Mouse (Mus musculus) neural tube, embryonic 11.5 days (tissue): ENCODE data around the gene Cyp19a1. TPM values are rescaled to one million over a fixed set of nuclear protein-coding genes. Genes with fewer than 3 reads are reported as not detected.
A peak's percentile ranks its signal among the peaks of the same experiment; 100 is the strongest.

Source experiments
- ATAC-seq: fragments of 200-750 bp; cut with Nextera tagmentation; 2 replicates; pipeline ENCODE4 v1.8.0; 2017; ENCODE audit warnings: moderate number of reproducible peaks, mild to moderate bottlenecking, moderate TSS enrichment, moderate library complexity; ENCODE audit not compliant: insufficient read depth, low FRiP score, low TSS enrichment
- DNase-seq: peaks from one replicate; pipeline ENCODE4 v3.0.0-alpha.2; 2015; ENCODE audit warnings: low spot score
- H3K27ac ChIP-seq: fragments of 300-500 bp; sonication (generic); 2 replicates; pipeline ENCODE4 v1.5.1; 2014; ENCODE audit warnings: low read depth, mild to moderate bottlenecking, low read length
- H3K27me3 ChIP-seq: fragments of 300-500 bp; sonication (generic); 2 replicates; pipeline ENCODE4 v1.6.1; 2014; ENCODE audit warnings: mild to moderate bottlenecking, low read length, mixed read lengths; ENCODE audit not compliant: control insufficient read depth, insufficient read depth
- H3K36me3 ChIP-seq: fragments of 300-500 bp; sonication (generic); 2 replicates; pipeline ENCODE4 v1.6.1; 2014; ENCODE audit warnings: mild to moderate bottlenecking, low read length, moderate library complexity, mixed read lengths; ENCODE audit not compliant: control insufficient read depth, insufficient read depth
- H3K4me1 ChIP-seq: fragments of 300-500 bp; sonication (generic); 2 replicates; pipeline ENCODE4 v1.6.1; 2014; ENCODE audit warnings: low read length, mixed read lengths; ENCODE audit not compliant: control insufficient read depth, insufficient read depth
- H3K4me2 ChIP-seq: fragments of 300-500 bp; sonication (generic); 2 replicates; pipeline ENCODE4 v1.6.1; 2014; ENCODE audit warnings: low read depth, mild to moderate bottlenecking, moderate library complexity
- H3K4me3 ChIP-seq: fragments of 300-500 bp; sonication (generic); 2 replicates; pipeline ENCODE4 v1.5.1; 2014; ENCODE audit warnings: low read depth, low read length
- H3K9ac ChIP-seq: fragments of 300-500 bp; sonication (generic); 2 replicates; pipeline ENCODE4 v1.6.1; 2014; ENCODE audit warnings: mild to moderate bottlenecking, low read length
- H3K9me3 ChIP-seq: fragments of 300-500 bp; sonication (generic); 2 replicates; pipeline ENCODE4 v1.6.1; 2016; ENCODE audit warnings: low read length; ENCODE audit not compliant: control insufficient read depth
- WGBS: fragments of 180-500 bp; shearing (Covaris S2); extraction: QIAGEN DNeasy Blood & Tissue Kit; methylation state at CpG from one replicate; pipeline ENCODE4 v1.1.7; 2014; 5-methylcytosine and 5-hydroxymethylcytosine counted together
- polyA plus RNA-seq: library from polyadenylated mRNA; unstranded; fragments of >200 nt; fragmentation: Nextera tagmentation; extraction: Ambion mirVana; gene quantifications from 2 replicates; pipeline ENCODE4 v1.2.1, GENCODE M21; 2014

Gene Cyp19a1
- polyA plus RNA-seq, 1 experiment from 2014 or later: not detected

- H3K9ac ChIP-seq: no peak overlapping the region
- no peak for ATAC-seq
Observed at GRCm38 (mm10) chr9:54194790-54195189, 73.1 kb downstream of the Cyp19a1 start.

GRCm38 (mm10) chr9:54191435-54191834 is 76.5 kb downstream of the Cyp19a1 start:
- Histone ChIP-seq H3K4me3 (no peak overlapping the region), H3K36me3 (no peaks in the 10 kb centered on the region), H3K9ac (no peak overlapping the region), H3K4me1 (no peaks in the 10 kb centered on the region), H3K9me3 (no peaks in the 10 kb centered on the region), H3K4me2 (no peak overlapping the region), H3K27ac (no peak overlapping the region), H3K27me3 (no peaks in the 10 kb centered on the region)
- no peak for ATAC-seq
- DNase-seq: no peak
- WGBS: 91% methylated on average over 3 of the region's 3 CpGs

More at GRCm38 (mm10) chr9:54194790-54195189, 73.1 kb downstream of the Cyp19a1 start:
- no peak overlapping the region for H3K4me3 ChIP-seq
- H3K4me1 ChIP-seq: no peaks in the 10 kb centered on the region
- no peak overlapping the region for H3K4me2 ChIP-seq
- WGBS: 69% methylated on average over 5 of the region's 5 CpGs
- no peaks in the 10 kb centered on the region for H3K9me3 ChIP-seq
- no peaks in the 10 kb centered on the region for H3K36me3 ChIP-seq
- no peak overlapping the region for H3K27ac ChIP-seq
- no peaks in the 10 kb centered on the region for H3K27me3 ChIP-seq
- no peak for DNase-seq

- ATAC-seq (no peak), DNase-seq (no peak)
- Histone ChIP-seq H3K27ac (no peak overlapping the region), H3K36me3 (no peaks in the 10 kb centered on the region), H3K9me3 (no peaks in the 10 kb centered on the region), H3K4me2 (no peak overlapping the region), H3K4me1 (no peaks in the 10 kb centered on the region), H3K4me3 (no peak overlapping the region), H3K27me3 (no peaks in the 10 kb centered on the region), H3K9ac (no peak overlapping the region)
- 91% methylated on average over 7 of the region's 7 CpGs for WGBS
Observed at GRCm38 (mm10) chr9:54182484-54182883, 85.4 kb downstream of the Cyp19a1 start.

- H3K27me3 ChIP-seq: no peaks in the 10 kb centered on the region
- no peak overlapping the region for H3K27ac ChIP-seq
- DNase-seq (peak; percentile 63), ATAC-seq (no peak)
- H3K4me1 ChIP-seq: no peaks in the 10 kb centered on the region
- no peak overlapping the region for H3K9ac ChIP-seq
- H3K4me2 ChIP-seq: no peak overlapping the region
- H3K9me3 ChIP-seq: no peaks in the 10 kb centered on the region
- 18% methylated on average over 2 of the region's 2 CpGs for WGBS
- H3K4me3 ChIP-seq: no peak overlapping the region
- H3K36me3 ChIP-seq: no peaks in the 10 kb centered on the region
Observed at GRCm38 (mm10) chr9:54181330-54181729, 86.6 kb downstream of the Cyp19a1 start.

GRCm38 (mm10) chr9:54180216-54180615 is 87.7 kb downstream of the Cyp19a1 start:
- no peak for ATAC-seq
- H3K9me3 ChIP-seq: no peaks in the 10 kb centered on the region
- WGBS: 76% methylated on average over 17 of the region's 17 CpGs
- no peak overlapping the region for H3K27ac ChIP-seq
- H3K36me3 ChIP-seq: no peaks in the 10 kb centered on the region
- DNase-seq: no peak
- H3K4me3 ChIP-seq: no peak overlapping the region
- H3K9ac ChIP-seq: no peak overlapping the region
- H3K4me2 ChIP-seq: no peak overlapping the region
- no peaks in the 10 kb centered on the region for H3K27me3 ChIP-seq
- H3K4me1 ChIP-seq: no peaks in the 10 kb centered on the region

GRCm38 (mm10) chr9:54169489-54169888 is 98.4 kb downstream of the Cyp19a1 start:
- Histone ChIP-seq H3K4me3 (no peak overlapping the region), H3K9ac (no peak overlapping the region), H3K27ac (no peak overlapping the region), H3K4me2 (no peak overlapping the region), H3K4me1 (no peaks in the 10 kb centered on the region), H3K27me3 (no peaks in the 10 kb centered on the region), H3K36me3 (no peaks in the 10 kb centered on the region), H3K9me3 (no peaks in the 10 kb centered on the region)
- WGBS: 64% methylated on average over 5 of the region's 5 CpGs
- ATAC-seq (no peak), DNase-seq (peak; percentile 35)

GRCm38 (mm10) chr9:54168425-54168824 is 99.5 kb downstream of the Cyp19a1 start:
- 89% methylated on average over 10 of the region's 10 CpGs for WGBS
- ATAC-seq: no peak

GRCm38 (mm10) chr9:54163117-54163516 is 104.8 kb downstream of the Cyp19a1 start:
- Histone ChIP-seq H3K27ac (no peak overlapping the region), H3K4me1 (no peaks in the 10 kb centered on the region), H3K36me3 (no peaks in the 10 kb centered on the region), H3K9ac (no peak overlapping the region), H3K4me3 (no peak overlapping the region), H3K4me2 (no peak overlapping the region), H3K27me3 (no peaks in the 10 kb centered on the region), H3K9me3 (no peaks in the 10 kb centered on the region)
- DNase-seq (no peak), ATAC-seq (no peak)
- WGBS: 82% methylated on average over 5 of the region's 5 CpGs

More at GRCm38 (mm10) chr9:54168425-54168824, 99.5 kb downstream of the Cyp19a1 start:
- Histone ChIP-seq H3K27me3 (no peaks in the 10 kb centered on the region), H3K27ac (no peak overlapping the region), H3K4me1 (no peaks in the 10 kb centered on the region), H3K36me3 (no peaks in the 10 kb centered on the region), H3K9me3 (no peaks in the 10 kb centered on the region), H3K9ac (no peak overlapping the region), H3K4me3 (no peak overlapping the region), H3K4me2 (no peak overlapping the region)
- no peak for DNase-seq

- H3K27ac ChIP-seq: no peak overlapping the region
- 62% methylated on average over 5 of the region's 5 CpGs for WGBS
- no peaks in the 10 kb centered on the region for H3K27me3 ChIP-seq
- no peaks in the 10 kb centered on the region for H3K9me3 ChIP-seq
- no peak overlapping the region for H3K9ac ChIP-seq
- no peaks in the 10 kb centered on the region for H3K36me3 ChIP-seq
- H3K4me2 ChIP-seq: no peak overlapping the region
- H3K4me3 ChIP-seq: no peak overlapping the region
- no peaks in the 10 kb centered on the region for H3K4me1 ChIP-seq
- ATAC-seq (no peak), DNase-seq (no peak)
Observed at GRCm38 (mm10) chr9:54153679-54154078, 114.2 kb downstream of the Cyp19a1 start.
